Mouse (Mus musculus): ENCODE results near the gene Flot1.

GRCm38 (mm10) chr17:35843514-35843913, 20.5 kb downstream of the Flot1 start:
- TF ChIP-seq CTCF (IDR thresholded peaks at IDR 0.05; ENCODE audit: low read depth, low read length) (no peak), GATA1 (IDR thresholded peaks at IDR 0.05; ENCODE audit: borderline replicate concordance, low read length) (no peak), TAL1 (conservative IDR thresholded peaks at IDR 0.05; ENCODE audit: low read depth, low read length) (no peak), POLR2AphosphoS5 (IDR thresholded peaks at IDR 0.05; ENCODE audit: insufficient replicate concordance, low read depth, low read length) (no peak)

Data from G1E (cell line).